Mouse (Mus musculus) lung, embryonic 16.5 days (tissue): Measurements from ENCODE around the gene Tmem115. TPM values are rescaled to one million over a fixed set of nuclear protein-coding genes. Genes with fewer than 3 reads are reported as not detected.

ENCODE experiments used
- ATAC-seq: fragments of 200-750 bp; cut with Nextera tagmentation; 2 replicates; pipeline ENCODE4 v1.8.0; 2017; ENCODE audit warnings: low read depth, mild to moderate bottlenecking, moderate library complexity
- H3K27ac ChIP-seq: fragments of 300-500 bp; sonication (generic); 2 replicates; pipeline ENCODE4 v1.5.1; 2014; ENCODE audit warnings: mild to moderate bottlenecking, control low read depth, low read length
- H3K27me3 ChIP-seq: fragments of 300-500 bp; sonication (generic); 2 replicates; pipeline ENCODE4 v1.6.1; 2014; ENCODE audit warnings: low read depth, low read length, mixed read lengths; ENCODE audit not compliant: control insufficient read depth, insufficient read depth
- H3K36me3 ChIP-seq: fragments of 300-500 bp; sonication (generic); 2 replicates; pipeline ENCODE4 v1.6.1; 2014; ENCODE audit warnings: low read length; ENCODE audit not compliant: control insufficient read depth, insufficient read depth
- H3K4me1 ChIP-seq: fragments of 300-500 bp; sonication (generic); replicated peaks from 2 replicates; pipeline ENCODE4 v1.6.1; 2014; ENCODE audit warnings: low read length, mixed read lengths; ENCODE audit not compliant: control insufficient read depth, insufficient read depth
- H3K4me2 ChIP-seq: fragments of 300-500 bp; sonication (generic); 2 replicates; pipeline ENCODE4 v1.6.1; 2014; ENCODE audit warnings: low read depth, low read length, control low read depth
- H3K4me3 ChIP-seq: fragments of 300-500 bp; sonication (generic); 2 replicates; pipeline ENCODE4 v1.5.1; 2014; ENCODE audit warnings: mild to moderate bottlenecking, low read length, control low read depth
- H3K9ac ChIP-seq: fragments of 300-500 bp; sonication (generic); 2 replicates; pipeline ENCODE4 v1.6.1; 2014; ENCODE audit warnings: low read length, control low read depth
- H3K9me3 ChIP-seq: fragments of 300-500 bp; sonication (generic); 2 replicates; pipeline ENCODE4 v1.6.1; 2016; ENCODE audit warnings: low read length; ENCODE audit not compliant: control insufficient read depth
- WGBS: fragments of 180-500 bp; shearing (Covaris S2); extraction: QIAGEN DNeasy Blood & Tissue Kit; methylation state at CpG from one replicate; pipeline ENCODE4 v1.1.7; 2014; 5-methylcytosine and 5-hydroxymethylcytosine counted together
- polyA plus RNA-seq: library from polyadenylated mRNA; unstranded; fragments of >200 nt; fragmentation: Nextera tagmentation; extraction: Ambion mirVana; gene quantifications from 2 replicates; pipeline ENCODE4 v1.2.1, GENCODE M21; 2015

Tmem115 gene
- polyA plus RNA-seq, 1 experiment from 2014 or later, result 39.4 TPM

- peaks cover 23% of the 10 kb centered on the region for H3K36me3 ChIP-seq
- H3K9ac ChIP-seq, result no peak overlapping the region
- 88% methylated on average over 3 of the region's 3 CpGs for WGBS
- no peak overlapping the region for H3K27ac ChIP-seq
- no peak overlapping the region for H3K4me2 ChIP-seq
- no peak for ATAC-seq
- no peaks in the 10 kb centered on the region for H3K9me3 ChIP-seq
- H3K27me3 ChIP-seq, result no peaks in the 10 kb centered on the region
- H3K4me1 ChIP-seq, result peaks cover 36% of the 10 kb centered on the region
- no peak overlapping the region for H3K4me3 ChIP-seq
Measured at GRCm38 (mm10) chr9:107538711-107539110, 5.0 kb downstream of the Tmem115 start.

GRCm38 (mm10) chr9:107539940-107540339 lies 6.2 kb downstream of the Tmem115 start:
- peaks cover 32% of the 10 kb centered on the region for H3K36me3 ChIP-seq

GRCm38 (mm10) chr9:107540420-107540819 lies 6.7 kb downstream of the Tmem115 start:
- Histone ChIP-seq H3K9ac (no peak overlapping the region), H3K27me3 (no peaks in the 10 kb centered on the region), H3K9me3 (no peaks in the 10 kb centered on the region), H3K4me3 (no peak overlapping the region), H3K36me3 (peaks cover 32% of the 10 kb centered on the region), H3K4me2 (no peak overlapping the region), H3K27ac (no peak overlapping the region), H3K4me1 (peaks cover 33% of the 10 kb centered on the region)
- WGBS, result 52% methylated on average over 4 of the region's 4 CpGs
- ATAC-seq, result no peak

More at GRCm38 (mm10) chr9:107539940-107540339, 6.2 kb downstream of the Tmem115 start:
- H3K27me3 ChIP-seq, result no peaks in the 10 kb centered on the region
- H3K4me3 ChIP-seq, result no peak overlapping the region
- H3K27ac ChIP-seq, result no peak overlapping the region
- no peak overlapping the region for H3K4me2 ChIP-seq
- no peaks in the 10 kb centered on the region for H3K9me3 ChIP-seq
- H3K9ac ChIP-seq, result no peak overlapping the region
- peaks cover 36% of the 10 kb centered on the region for H3K4me1 ChIP-seq
- ATAC-seq, result no peak
- WGBS, result 90% methylated on average over 8 of the region's 8 CpGs

- no peaks in the 10 kb centered on the region for H3K9me3 ChIP-seq
- peak overlapping the region; percentile 67 for H3K4me3 ChIP-seq
- H3K36me3 ChIP-seq, result peaks cover 32% of the 10 kb centered on the region
- ATAC-seq, result no peak
- 23% methylated on average over 10 of the region's 10 CpGs for WGBS
- H3K4me1 ChIP-seq, result peaks cover 27% of the 10 kb centered on the region
- H3K27me3 ChIP-seq, result no peaks in the 10 kb centered on the region
- peak overlapping the region; percentile 81 for H3K9ac ChIP-seq
- peak overlapping the region; percentile 93 for H3K4me2 ChIP-seq
- peak overlapping the region; percentile 24; the same call in 1 of the 2 replicates for H3K27ac ChIP-seq
Measured at GRCm38 (mm10) chr9:107541005-107541404, 7.3 kb downstream of the Tmem115 start.

- Histone ChIP-seq H3K27ac (peak within 1 kb of the TSS; percentile 28), H3K4me2 (peak within 1 kb of the TSS; percentile 93), H3K9ac (peak within 1 kb of the TSS; percentile 81), H3K4me1 (peaks cover 23% of the 10 kb centered on the region), H3K36me3 (peaks cover 32% of the 10 kb centered on the region), H3K4me3 (peak within 1 kb of the TSS; percentile 67), H3K9me3 (no peaks in the 10 kb centered on the region), H3K27me3 (no peaks in the 10 kb centered on the region)
- ATAC-seq, result peak; percentile 89
- WGBS, result under 1% methylated on average over 46 of the region's 46 CpGs
Measured at GRCm38 (mm10) chr9:107541474-107542351, 8.0 kb downstream of the Tmem115 start, which contains the start of the genes Cyb561d2 and Nprl2. Gene Cyb561d2 (minus strand): TSS chr9:107542193. Gene Nprl2 (plus strand): TSS chr9:107542226.

- under 1% methylated on average over 11 of the region's 11 CpGs for WGBS
- Histone ChIP-seq H3K9me3 (no peaks in the 10 kb centered on the region), H3K4me2 (peak overlapping the region; percentile 93), H3K27ac (peak overlapping the region; percentile 16; the same call in 1 of the 2 replicates), H3K4me1 (peaks cover 25% of the 10 kb centered on the region), H3K27me3 (no peaks in the 10 kb centered on the region), H3K4me3 (peak overlapping the region; percentile 67), H3K36me3 (peaks cover 32% of the 10 kb centered on the region), H3K9ac (peak overlapping the region; percentile 81)
- ATAC-seq, result 0 out of 2 replicates have a peak, but pooled peaks have one; percentile 4
Measured at GRCm38 (mm10) chr9:107542352-107542686, 8.6 kb downstream of the Tmem115 start.

- Histone ChIP-seq H3K36me3 (peaks cover 31% of the 10 kb centered on the region), H3K9me3 (no peaks in the 10 kb centered on the region), H3K4me1 (peaks cover 27% of the 10 kb centered on the region), H3K27ac (no peak overlapping the region), H3K4me3 (peak overlapping the region; percentile 67), H3K27me3 (no peaks in the 10 kb centered on the region), H3K9ac (peak overlapping the region; percentile 81), H3K4me2 (peak overlapping the region; percentile 93)
- WGBS, result 35% methylated on average over 8 of the region's 8 CpGs
- no peak for ATAC-seq
Measured at GRCm38 (mm10) chr9:107542721-107543120, 9.0 kb downstream of the Tmem115 start.

GRCm38 (mm10) chr9:107543299-107543698 lies 9.6 kb downstream of the Tmem115 start:
- H3K36me3 ChIP-seq, result peaks cover 25% of the 10 kb centered on the region
- H3K27ac ChIP-seq, result no peak overlapping the region
- H3K9me3 ChIP-seq, result no peaks in the 10 kb centered on the region
- H3K4me2 ChIP-seq, result 0 out of 2 replicates have a peak overlapping the region, but pooled peaks have one; percentile 93
- no peak overlapping the region for H3K4me3 ChIP-seq
- H3K4me1 ChIP-seq, result peaks cover 27% of the 10 kb centered on the region
- 78% methylated on average over 11 of the region's 11 CpGs for WGBS
- ATAC-seq, result no peak
- no peak overlapping the region for H3K9ac ChIP-seq
- H3K27me3 ChIP-seq, result no peaks in the 10 kb centered on the region

- Histone ChIP-seq H3K36me3 (peaks cover 17% of the 10 kb centered on the region), H3K27me3 (no peaks in the 10 kb centered on the region), H3K4me2 (no peak overlapping the region), H3K9me3 (no peaks in the 10 kb centered on the region), H3K4me1 (peaks cover 27% of the 10 kb centered on the region), H3K27ac (no peak overlapping the region), H3K9ac (no peak overlapping the region), H3K4me3 (no peak overlapping the region)
- WGBS, result 94% methylated on average over 17 of the region's 17 CpGs
- no peak for ATAC-seq
Measured at GRCm38 (mm10) chr9:107544196-107544700, 10.5 kb downstream of the Tmem115 start.
